Mouse (Mus musculus) monocyte, adult 5-6 weeks (primary cell): ENCODE measurements around the gene Nf1. TPM values are rescaled to one million over a fixed set of nuclear protein-coding genes. Genes with fewer than 3 reads are reported as not detected.

ENCODE experiments used
- ATAC-seq: fragments of 153-309, 156-312 bp; replicated peaks from 2 replicates; pipeline ENCODE4 v1.8.0; 2017; ENCODE audit warnings: mild to moderate bottlenecking; ENCODE audit not compliant: low TSS enrichment, insufficient number of reproducible peaks, severe bottlenecking, poor library complexity, low FRiP score
- total RNA-seq: library from RNA; stranded (forward); fragments of 200-1000, 200-491, 200-594 nt; gene quantifications from 3 replicates; pipeline ENCODE4 v1.2.3, GENCODE M21; 2017

Nf1 gene
- total RNA-seq, 1 experiment from 2014 or later = 16.1 TPM

- no peak for ATAC-seq
Measured at GRCm38 (mm10) chr11:79612046-79612600, 272.6 kb downstream of the Nf1 start.

- ATAC-seq = no peak
Measured at GRCm38 (mm10) chr11:79613084-79613483, 273.6 kb downstream of the Nf1 start.

GRCm38 (mm10) chr11:79613711-79614110, 274.2 kb downstream of the Nf1 start:
- no peak for ATAC-seq

- no peak for ATAC-seq
Measured at GRCm38 (mm10) chr11:79614880-79615279, 275.4 kb downstream of the Nf1 start.

GRCm38 (mm10) chr11:79615871-79616270, 276.4 kb downstream of the Nf1 start:
- ATAC-seq = no peak

- ATAC-seq = no peak
Measured at GRCm38 (mm10) chr11:79617991-79618390, 278.5 kb downstream of the Nf1 start.

GRCm38 (mm10) chr11:79623029-79623428, 283.5 kb downstream of the Nf1 start:
- ATAC-seq = peak; percentile 98

- peak; percentile 49; the same call in 1 of the 2 replicates for ATAC-seq
Measured at GRCm38 (mm10) chr11:79624801-79625302, 285.4 kb downstream of the Nf1 start.

GRCm38 (mm10) chr11:79628716-79629115, 289.2 kb downstream of the Nf1 start:
- ATAC-seq = peak; percentile 38; the same call in 1 of the 2 replicates

GRCm38 (mm10) chr11:79629752-79630374, 290.4 kb downstream of the Nf1 start:
- no peak for ATAC-seq

- no peak for ATAC-seq
Measured at GRCm38 (mm10) chr11:79630521-79630920, 291.0 kb downstream of the Nf1 start.

Other genes with a start within 250 kb of the Nf1 start
- 5.3 to 11.9 TPM (median 6.9 TPM) in 3 replicates for gene Ksr1, start 193.3 kb upstream of the Nf1 start, total RNA-seq
- gene Wsb1, start 85.0 kb upstream of the Nf1 start, total RNA-seq = 274 to 316 TPM (median 277 TPM) in 3 replicates
- not detected in 3 replicates for gene Gm9964, start 42.8 kb upstream of the Nf1 start, total RNA-seq
- gene Omg, start 164.4 kb downstream of the Nf1 start, total RNA-seq = 0.68 to 0.96 TPM (median 0.86 TPM) in 3 replicates
- gene Evi2b, start 184.1 kb downstream of the Nf1 start, total RNA-seq = 87.8 to 115 TPM (median 89.0 TPM) in 3 replicates
- gene Evi2, start 190.9 kb downstream of the Nf1 start, total RNA-seq = 5.3 to 20.4 TPM (median 14.3 TPM) in 3 replicates
- 136 to 257 TPM (median 204 TPM) in 3 replicates for gene Evi2a, start 190.9 kb downstream of the Nf1 start, total RNA-seq